Mouse (Mus musculus): Measurements from ENCODE around the gene Adamtsl1. TPM values are rescaled to one million over a fixed set of nuclear protein-coding genes. Genes with fewer than 3 reads are reported as not detected.

Gene Adamtsl1
- polyA plus RNA-seq, 1 experiment: not detected

GRCm38 (mm10) chr4:86103207-86103606 is 589.2 kb downstream of the Adamtsl1 start:
- TF ChIP-seq POLR2A (IDR thresholded peaks at IDR 0.05; ENCODE audit: borderline replicate concordance, control insufficient read depth, low read depth, low read length) (no peak), CTCF (IDR thresholded peaks at IDR 0.05; ENCODE audit: control insufficient read depth, insufficient read depth, low read length) (no peak)
- 74% methylated on average over 1 of the region's 1 CpGs for WGBS
- Histone ChIP-seq H3K4me3 (replicated peaks; ENCODE audit: control insufficient read depth, low read depth, low read length) (no peak overlapping the region), H3K4me1 (ENCODE audit: control insufficient read depth, insufficient read depth, low read length) (no peaks in the 10 kb centered on the region), H3K27ac (ENCODE audit: control insufficient read depth, insufficient read depth, low read depth, low read length, poor library complexity) (no peak overlapping the region)

- H3K27ac ChIP-seq (ENCODE audit: control insufficient read depth, insufficient read depth, low read depth, low read length, poor library complexity): no peak overlapping the region
Observed at GRCm38 (mm10) chr4:86108325-86108724, 594.4 kb downstream of the Adamtsl1 start.

GRCm38 (mm10) chr4:86119067-86119466 is 605.1 kb downstream of the Adamtsl1 start:
- H3K27ac ChIP-seq (ENCODE audit: control insufficient read depth, insufficient read depth, low read depth, low read length, poor library complexity): no peak overlapping the region
- WGBS: 35% methylated on average over 2 of the region's 2 CpGs
- H3K4me3 ChIP-seq (replicated peaks; ENCODE audit: control insufficient read depth, low read depth, low read length): no peak overlapping the region
- TF ChIP-seq POLR2A (IDR thresholded peaks at IDR 0.05; ENCODE audit: borderline replicate concordance, control insufficient read depth, low read depth, low read length): no peak
- TF ChIP-seq CTCF (IDR thresholded peaks at IDR 0.05; ENCODE audit: control insufficient read depth, insufficient read depth, low read length): no peak
- no peaks in the 10 kb centered on the region for H3K4me1 ChIP-seq (ENCODE audit: control insufficient read depth, insufficient read depth, low read length)

More at GRCm38 (mm10) chr4:86108325-86108724, 594.4 kb downstream of the Adamtsl1 start:
- H3K4me3 ChIP-seq (replicated peaks; ENCODE audit: control insufficient read depth, low read depth, low read length): no peak overlapping the region
- H3K4me1 ChIP-seq (ENCODE audit: control insufficient read depth, insufficient read depth, low read length): no peaks in the 10 kb centered on the region
- 73% methylated on average over 4 of the region's 4 CpGs for WGBS
- TF ChIP-seq POLR2A (IDR thresholded peaks at IDR 0.05; ENCODE audit: borderline replicate concordance, control insufficient read depth, low read depth, low read length) (no peak), CTCF (IDR thresholded peaks at IDR 0.05; ENCODE audit: control insufficient read depth, insufficient read depth, low read length) (no peak)

- TF ChIP-seq POLR2A (IDR thresholded peaks at IDR 0.05; ENCODE audit: borderline replicate concordance, control insufficient read depth, low read depth, low read length) (no peak), CTCF (IDR thresholded peaks at IDR 0.05; ENCODE audit: control insufficient read depth, insufficient read depth, low read length) (no peak)
- no peak overlapping the region for H3K4me3 ChIP-seq (replicated peaks; ENCODE audit: control insufficient read depth, low read depth, low read length)
- 12% methylated on average over 5 of the region's 5 CpGs for WGBS
- no peaks in the 10 kb centered on the region for H3K4me1 ChIP-seq (ENCODE audit: control insufficient read depth, insufficient read depth, low read length)
- no peak overlapping the region for H3K27ac ChIP-seq (ENCODE audit: control insufficient read depth, insufficient read depth, low read depth, low read length, poor library complexity)
Observed at GRCm38 (mm10) chr4:86122431-86122830, 608.5 kb downstream of the Adamtsl1 start.

GRCm38 (mm10) chr4:86124374-86124773 is 610.4 kb downstream of the Adamtsl1 start:
- 68% methylated on average over 3 of the region's 3 CpGs for WGBS
- no peak overlapping the region for H3K4me3 ChIP-seq (replicated peaks; ENCODE audit: control insufficient read depth, low read depth, low read length)
- TF ChIP-seq POLR2A (IDR thresholded peaks at IDR 0.05; ENCODE audit: borderline replicate concordance, control insufficient read depth, low read depth, low read length) (no peak), CTCF (IDR thresholded peaks at IDR 0.05; ENCODE audit: control insufficient read depth, insufficient read depth, low read length) (no peak)
- H3K4me1 ChIP-seq (ENCODE audit: control insufficient read depth, insufficient read depth, low read length): no peaks in the 10 kb centered on the region
- H3K27ac ChIP-seq (ENCODE audit: control insufficient read depth, insufficient read depth, low read depth, low read length, poor library complexity): no peak overlapping the region

GRCm38 (mm10) chr4:86126636-86127035 is 612.7 kb downstream of the Adamtsl1 start:
- WGBS: 52% methylated on average over 2 of the region's 2 CpGs
- TF ChIP-seq CTCF (IDR thresholded peaks at IDR 0.05; ENCODE audit: control insufficient read depth, insufficient read depth, low read length) (no peak), POLR2A (IDR thresholded peaks at IDR 0.05; ENCODE audit: borderline replicate concordance, control insufficient read depth, low read depth, low read length) (no peak)
- no peaks in the 10 kb centered on the region for H3K4me1 ChIP-seq (ENCODE audit: control insufficient read depth, insufficient read depth, low read length)
- no peak overlapping the region for H3K4me3 ChIP-seq (replicated peaks; ENCODE audit: control insufficient read depth, low read depth, low read length)
- no peak overlapping the region for H3K27ac ChIP-seq (ENCODE audit: control insufficient read depth, insufficient read depth, low read depth, low read length, poor library complexity)

- 81% methylated on average over 4 of the region's 4 CpGs for WGBS
- H3K4me3 ChIP-seq (replicated peaks; ENCODE audit: control insufficient read depth, low read depth, low read length): no peak overlapping the region
- TF ChIP-seq POLR2A (IDR thresholded peaks at IDR 0.05; ENCODE audit: borderline replicate concordance, control insufficient read depth, low read depth, low read length) (no peak), CTCF (IDR thresholded peaks at IDR 0.05; ENCODE audit: control insufficient read depth, insufficient read depth, low read length) (no peak)
- H3K27ac ChIP-seq (ENCODE audit: control insufficient read depth, insufficient read depth, low read depth, low read length, poor library complexity): no peak overlapping the region
- no peaks in the 10 kb centered on the region for H3K4me1 ChIP-seq (ENCODE audit: control insufficient read depth, insufficient read depth, low read length)
Observed at GRCm38 (mm10) chr4:86158551-86158950, 644.6 kb downstream of the Adamtsl1 start.

GRCm38 (mm10) chr4:86159362-86159761 is 645.4 kb downstream of the Adamtsl1 start:
- no peak for TF ChIP-seq CTCF (IDR thresholded peaks at IDR 0.05; ENCODE audit: control insufficient read depth, insufficient read depth, low read length)
- TF ChIP-seq POLR2A (IDR thresholded peaks at IDR 0.05; ENCODE audit: borderline replicate concordance, control insufficient read depth, low read depth, low read length): no peak
- Histone ChIP-seq H3K4me3 (replicated peaks; ENCODE audit: control insufficient read depth, low read depth, low read length) (no peak overlapping the region), H3K27ac (ENCODE audit: control insufficient read depth, insufficient read depth, low read depth, low read length, poor library complexity) (no peak overlapping the region), H3K4me1 (ENCODE audit: control insufficient read depth, insufficient read depth, low read length) (no peaks in the 10 kb centered on the region)
- WGBS: 41% methylated on average over 1 of the region's 1 CpGs

- H3K4me1 ChIP-seq (ENCODE audit: control insufficient read depth, insufficient read depth, low read length): no peaks in the 10 kb centered on the region
- H3K4me3 ChIP-seq (replicated peaks; ENCODE audit: control insufficient read depth, low read depth, low read length): no peak overlapping the region
- no peak overlapping the region for H3K27ac ChIP-seq (ENCODE audit: control insufficient read depth, insufficient read depth, low read depth, low read length, poor library complexity)
- WGBS: 89% methylated on average over 10 of the region's 10 CpGs
- TF ChIP-seq CTCF (IDR thresholded peaks at IDR 0.05; ENCODE audit: control insufficient read depth, insufficient read depth, low read length): no peak
- no peak for TF ChIP-seq POLR2A (IDR thresholded peaks at IDR 0.05; ENCODE audit: borderline replicate concordance, control insufficient read depth, low read depth, low read length)
Observed at GRCm38 (mm10) chr4:86170763-86171162, 656.8 kb downstream of the Adamtsl1 start.

All from bone marrow, adult 2 months (tissue).